Mouse (Mus musculus) myocyte (in vitro differentiated cells): ENCODE measurements at regions not wholly inside any gene's neighbourhood (a gene's known extent, or its start where the extent isn't known, plus 50 kb on each side); places are given as distances from the start of the nearest gene placed in this dataset.

ENCODE experiments used
- CEBPB ChIP-seq: IDR thresholded peaks from 2 replicates; pipeline ENCODE4 v1.6.1; 2011; ENCODE audit warnings: mild to moderate bottlenecking, moderate library complexity; ENCODE audit not compliant: poor library complexity, insufficient read depth, severe bottlenecking
- MAX ChIP-seq: IDR thresholded peaks from one replicate; pipeline ENCODE4 v1.6.1; 2011; ENCODE audit warnings: low read depth, mild to moderate bottlenecking, control low read depth
- MYOD1 ChIP-seq, 3 experiments: IDR thresholded peaks; one replicate each; pipeline ENCODE4 v1.6.1; 2011; ENCODE audit warnings: control low read depth in 2 of 3, low read depth in 2 of 3, mild to moderate bottlenecking in 2 of 3, moderate library complexity in 1 of 3; ENCODE audit not compliant: insufficient read length in 2 of 3, control insufficient read depth in 1 of 3
- POLR2A ChIP-seq: IDR thresholded peaks from one replicate; pipeline ENCODE4 v1.6.1; 2011; ENCODE audit warnings: low read depth, mild to moderate bottlenecking, control low read depth, moderate library complexity; ENCODE audit not compliant: insufficient read length
- TCF12 ChIP-seq: IDR thresholded peaks from one replicate; pipeline ENCODE4 v1.6.1; 2011; ENCODE audit warnings: mild to moderate bottlenecking, control low read depth; ENCODE audit not compliant: poor library complexity, insufficient read depth, severe bottlenecking
- TCF3 ChIP-seq: IDR thresholded peaks from one replicate; pipeline ENCODE4 v1.6.1; 2011; ENCODE audit warnings: low read depth, control low read depth; ENCODE audit not compliant: insufficient read length
- USF1 ChIP-seq: IDR thresholded peaks from one replicate; pipeline ENCODE4 v1.6.1; 2011; ENCODE audit warnings: low read depth, mild to moderate bottlenecking, control low read depth, moderate library complexity

DNA sequence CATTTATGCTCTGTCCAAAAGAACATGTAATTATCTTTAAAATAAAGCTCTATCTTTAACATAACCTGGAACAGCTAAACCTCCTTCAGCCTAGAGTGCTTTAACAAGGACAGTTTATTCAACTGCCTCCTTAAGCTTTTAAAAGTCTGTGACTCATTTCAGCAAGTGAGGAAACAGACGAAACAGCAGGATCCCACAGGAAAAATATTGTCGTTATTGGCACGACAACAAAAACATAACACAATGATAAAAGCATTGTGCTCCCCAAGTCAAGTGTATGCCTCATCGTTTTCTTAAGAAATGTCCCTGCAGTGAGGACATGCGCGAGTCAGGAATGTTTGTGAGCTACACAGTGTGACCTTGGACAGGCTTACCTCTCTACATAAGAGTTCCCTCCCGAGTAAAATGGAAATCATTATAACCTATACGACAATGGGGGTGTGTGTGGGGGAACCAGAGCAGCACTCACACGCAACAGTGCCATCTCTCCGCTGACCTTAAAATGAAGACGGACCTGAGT is 166.7 kb upstream of the Cd180 start:
- TF ChIP-seq MYOD1 (IDR thresholded peaks at IDR 0.05; ENCODE audit: control insufficient read depth in 1 of 3, insufficient read length in 2 of 3, low read depth in 2 of 3) = no peak
- TF ChIP-seq POLR2A = no peak
- no peak for TF ChIP-seq CEBPB
- no peak for TF ChIP-seq TCF12
- no peak for TF ChIP-seq TCF3
- no peak for TF ChIP-seq USF1
- TF ChIP-seq MAX = no peak
